Mouse (Mus musculus) heart, postnatal 4 days (tissue): ENCODE data around the gene Plekhg3. TPM values are rescaled to one million over a fixed set of nuclear protein-coding genes. Genes with fewer than 3 reads are reported as not detected.

Experiments used
- DNase-seq: peaks from one replicate; pipeline ENCODE4 v3.0.0; 2021
- total RNA-seq, 2 experiments: library from RNA; stranded (reverse); gene quantifications; 2 replicates each; pipeline ENCODE4 v1.2.3; 2021

Plekhg3 gene
- 10 to 100 TPM; 29.5 TPM for total RNA-seq

GRCm38 (mm10) chr12:76530580-76531139 is at the start of gene Plekhg3:
Gene Plekhg3 (plus strand): TSS chr12:76530891.
- DNase-seq: no peak

GRCm38 (mm10) chr12:76482446-76482845 is 48.2 kb upstream of the Plekhg3 start:
- peak; percentile 42 for DNase-seq

- DNase-seq: no peak
These were observed 47.7 kb upstream of the Plekhg3 start for GRCm38 (mm10) chr12:76482948-76483347.

GRCm38 (mm10) chr12:76484881-76485280 is 45.8 kb upstream of the Plekhg3 start:
- DNase-seq: no peak

- no peak for DNase-seq
These were observed 45.3 kb upstream of the Plekhg3 start for GRCm38 (mm10) chr12:76485381-76485780.

GRCm38 (mm10) chr12:76486943-76487342 is 43.7 kb upstream of the Plekhg3 start:
- no peak for DNase-seq

GRCm38 (mm10) chr12:76490798-76491197 is 39.9 kb upstream of the Plekhg3 start:
- no peak for DNase-seq

GRCm38 (mm10) chr12:76493462-76493861 is 37.2 kb upstream of the Plekhg3 start:
- peak; percentile 70 for DNase-seq

GRCm38 (mm10) chr12:76495381-76495780 is 35.3 kb upstream of the Plekhg3 start:
- no peak for DNase-seq

GRCm38 (mm10) chr12:76496324-76496723 is 34.4 kb upstream of the Plekhg3 start:
- DNase-seq: peak; percentile 78

- no peak for DNase-seq
These were observed 31.4 kb upstream of the Plekhg3 start for GRCm38 (mm10) chr12:76499276-76499675.

- DNase-seq: no peak
These were observed 30.6 kb upstream of the Plekhg3 start for GRCm38 (mm10) chr12:76500055-76500454.

- no peak for DNase-seq
These were observed 29.8 kb upstream of the Plekhg3 start for GRCm38 (mm10) chr12:76500896-76501295.

GRCm38 (mm10) chr12:76502981-76503380 is 27.7 kb upstream of the Plekhg3 start:
- DNase-seq: no peak

GRCm38 (mm10) chr12:76506522-76506921 is 24.2 kb upstream of the Plekhg3 start:
- peak; percentile 79 for DNase-seq

GRCm38 (mm10) chr12:76507791-76508190 is 22.9 kb upstream of the Plekhg3 start:
- no peak for DNase-seq

- DNase-seq: no peak
These were observed 21.7 kb upstream of the Plekhg3 start for GRCm38 (mm10) chr12:76508909-76509440.

GRCm38 (mm10) chr12:76512731-76513130 is 18.0 kb upstream of the Plekhg3 start:
- peak; percentile 69 for DNase-seq

GRCm38 (mm10) chr12:76514842-76515241 is 15.8 kb upstream of the Plekhg3 start:
- DNase-seq: peak; percentile 25

- DNase-seq: no peak
These were observed 12.7 kb upstream of the Plekhg3 start for GRCm38 (mm10) chr12:76518000-76518399.

GRCm38 (mm10) chr12:76518909-76519842 is 11.5 kb upstream of the Plekhg3 start:
- peak; percentile 56 for DNase-seq

GRCm38 (mm10) chr12:76523654-76524053 is 7.0 kb upstream of the Plekhg3 start:
- DNase-seq: no peak

GRCm38 (mm10) chr12:76524915-76525314 is 5.8 kb upstream of the Plekhg3 start:
- no peak for DNase-seq
